Mouse (Mus musculus) ovary, adult 18-20 months (tissue): ENCODE measurements around the gene Coro1c.
A peak's percentile ranks its signal among the peaks of the same experiment; 100 is the strongest.

Experiments used
- DNase-seq: peaks from one replicate; pipeline ENCODE4 v3.0.0; 2022; ENCODE audit warnings: low spot score, mixed read lengths

Gene Coro1c

GRCm38 (mm10) chr5:113883384-113883771 lies 25.2 kb downstream of the Coro1c start:
- DNase-seq, result no peak

- no peak for DNase-seq
Measured at GRCm38 (mm10) chr5:113882566-113883383, 25.8 kb downstream of the Coro1c start.

GRCm38 (mm10) chr5:113881136-113881535 lies 27.4 kb downstream of the Coro1c start:
- DNase-seq, result no peak

- no peak for DNase-seq
Measured at GRCm38 (mm10) chr5:113878943-113879617, 29.5 kb downstream of the Coro1c start.

- DNase-seq, result no peak
Measured at GRCm38 (mm10) chr5:113877565-113877964, 31.0 kb downstream of the Coro1c start.

- no peak for DNase-seq
Measured at GRCm38 (mm10) chr5:113876176-113876575, 32.4 kb downstream of the Coro1c start.

GRCm38 (mm10) chr5:113875625-113876024 lies 32.9 kb downstream of the Coro1c start:
- no peak for DNase-seq

- no peak for DNase-seq
Measured at GRCm38 (mm10) chr5:113874063-113875024, 34.2 kb downstream of the Coro1c start.

- DNase-seq, result peak; percentile 63
Measured at GRCm38 (mm10) chr5:113872936-113873912, 35.3 kb downstream of the Coro1c start.

- no peak for DNase-seq
Measured at GRCm38 (mm10) chr5:113871903-113872548, 36.5 kb downstream of the Coro1c start.

GRCm38 (mm10) chr5:113870393-113871040 lies 38.0 kb downstream of the Coro1c start:
- DNase-seq, result no peak

GRCm38 (mm10) chr5:113869132-113869531 lies 39.4 kb downstream of the Coro1c start:
- no peak for DNase-seq

GRCm38 (mm10) chr5:113864992-113865391 lies 43.6 kb downstream of the Coro1c start:
- DNase-seq, result no peak

GRCm38 (mm10) chr5:113863994-113864393 lies 44.6 kb downstream of the Coro1c start:
- no peak for DNase-seq

GRCm38 (mm10) chr5:113862418-113862817 lies 46.1 kb downstream of the Coro1c start:
- no peak for DNase-seq

GRCm38 (mm10) chr5:113861294-113861693 lies 47.3 kb downstream of the Coro1c start:
- no peak for DNase-seq

GRCm38 (mm10) chr5:113858971-113859370 lies 49.6 kb downstream of the Coro1c start:
- DNase-seq, result no peak

- DNase-seq, result no peak
Measured at GRCm38 (mm10) chr5:113858550-113858949, 50.0 kb downstream of the Coro1c start.

GRCm38 (mm10) chr5:113857631-113858030 lies 50.9 kb downstream of the Coro1c start:
- DNase-seq, result no peak

- DNase-seq, result no peak
Measured at GRCm38 (mm10) chr5:113856631-113857030, 51.9 kb downstream of the Coro1c start.
